22 mouse cellular contexts compared by ENCODE assay signal in the genomic region with DNA sequence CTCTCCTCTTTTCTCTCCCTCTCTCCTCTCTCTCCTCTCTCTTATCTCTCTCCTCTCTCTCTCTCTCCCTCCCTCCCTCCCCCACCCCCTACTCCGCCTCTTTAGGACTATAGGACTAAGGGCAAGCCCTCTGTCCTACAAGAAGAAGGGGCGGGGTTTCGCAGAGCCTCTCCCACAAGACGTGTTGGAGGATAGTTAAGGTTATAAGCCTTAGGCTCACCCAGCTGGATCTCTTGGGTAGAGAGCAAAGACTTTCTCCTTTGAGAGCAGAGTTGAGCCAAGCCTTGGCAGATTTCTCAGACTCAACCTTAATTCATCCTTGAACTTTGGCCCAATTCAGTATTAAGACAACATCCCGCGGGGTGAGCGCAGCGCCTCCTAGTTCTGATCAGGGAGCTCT. TPM values are rescaled to one million over a fixed set of nuclear protein-coding genes. Genes with fewer than 3 reads are reported as not detected.
DNase-seq lines count a peak whose midpoint lies in the region; ATAC-seq and TF ChIP-seq lines count a peak whose summit lies in the region.
"Had no signal": no experiment of that assay in that cellular context is flagged by ENCODE, and none has a peak within 500 bp of the region (broad histone marks: within the 10 kb centered on the region; RNA-seq: fewer than 3 reads in every experiment).

No protein-coding gene starts in this region.

- no peaks in the 10 kb centered on the region for H3K36me3 ChIP-seq in heart, embryonic 10.5 days
- H3K36me3 ChIP-seq in liver, embryonic 12.5 days, result no peaks in the 10 kb centered on the region
- H3K36me3 ChIP-seq in thymus, adult 2 months (ENCODE audit: control insufficient read depth, insufficient read depth, low read length), result no peaks in the 10 kb centered on the region
- H3K36me3 ChIP-seq: embryonic facial prominence, embryonic 12.5 days; forebrain, embryonic 12.5 days; hindbrain, embryonic 13.5 days; limb, embryonic 13.5 days; midbrain, embryonic 12.5 days had no signal

- H3K4me3 ChIP-seq in heart, embryonic 10.5 days, result no peak overlapping the region
- no peak overlapping the region for H3K4me3 ChIP-seq in liver, embryonic 12.5 days
- H3K4me3 ChIP-seq in thymus, adult 2 months (ENCODE audit: control insufficient read depth, insufficient read depth, low read length), result no peak overlapping the region
- H3K4me3 ChIP-seq: embryonic facial prominence, embryonic 12.5 days; forebrain, embryonic 12.5 days; hindbrain, embryonic 13.5 days; limb, embryonic 13.5 days; midbrain, embryonic 12.5 days had no signal

- peak; percentile 83 for DNase-seq in heart, embryonic 10.5 days (ENCODE audit: low spot score)
- no peak for DNase-seq in heart, adult 9 months (ENCODE audit: low spot score in 2 of 2)
- DNase-seq in ES-CJ7 (ENCODE audit: low read depth, low spot score) (peak; percentile 83), WW6 (ENCODE audit: low read depth, low spot score) (peak; percentile 53)
- no peak for DNase-seq in spleen, postnatal 36 days (ENCODE audit: low spot score in 2 of 2)
- no peak for DNase-seq in thymus, adult 2 months
- DNase-seq: cerebellum, adult 11 months; cerebellum, postnatal 10 days; kidney, adult 11 months; layer of hippocampus, adult 9-11 months; lung, adult 18-20 months; lung, postnatal 10 days; right cerebral cortex, postnatal 14 days; thymus, postnatal 14 days had no signal

- H3K4me1 ChIP-seq in heart, embryonic 10.5 days, result peaks cover 7% of the 10 kb centered on the region; the same call in 1 of the 2 replicates
- H3K4me1 ChIP-seq in liver, embryonic 12.5 days, result peaks cover 88% of the 10 kb centered on the region
- peaks cover 6% of the 10 kb centered on the region; the same call in 1 of the 2 replicates for H3K4me1 ChIP-seq in thymus, adult 2 months (replicated peaks; ENCODE audit: control insufficient read depth, insufficient read depth, low read length)
- H3K4me1 ChIP-seq: embryonic facial prominence, embryonic 12.5 days; midbrain, embryonic 12.5 days had no signal

- no peak for TF ChIP-seq POLR2A in thymus, adult 2 months (IDR thresholded peaks at IDR 0.05; ENCODE audit: control insufficient read depth, extremely low read depth, insufficient read depth, low read length, poor library complexity)

- no peak overlapping the region for H3K9ac ChIP-seq in liver, embryonic 12.5 days
- H3K9ac ChIP-seq: embryonic facial prominence, embryonic 12.5 days; forebrain, embryonic 12.5 days; hindbrain, embryonic 13.5 days; limb, embryonic 13.5 days; midbrain, embryonic 12.5 days had no signal

- H3K4me2 ChIP-seq in liver, embryonic 12.5 days, result peak overlapping the region; percentile 23
- H3K4me2 ChIP-seq: embryonic facial prominence, embryonic 12.5 days; forebrain, embryonic 12.5 days; hindbrain, embryonic 13.5 days; limb, embryonic 13.5 days; midbrain, embryonic 12.5 days had no signal

- H3K9me3 ChIP-seq in heart, embryonic 10.5 days, result no peaks in the 10 kb centered on the region
- no peaks in the 10 kb centered on the region for H3K9me3 ChIP-seq in liver, embryonic 12.5 days (replicated peaks)
- H3K9me3 ChIP-seq: embryonic facial prominence, embryonic 12.5 days; forebrain, embryonic 12.5 days; hindbrain, embryonic 13.5 days; limb, embryonic 13.5 days; midbrain, embryonic 12.5 days had no signal

- no peak for TF ChIP-seq CTCF in thymus, adult 2 months (IDR thresholded peaks at IDR 0.05; ENCODE audit: borderline replicate concordance, control insufficient read depth, extremely low read depth, insufficient read depth, low read length, poor library complexity)

- peak; percentile 24; the same call in 1 of the 2 replicates for ATAC-seq in liver, embryonic 12.5 days
- ATAC-seq: activated CD4-positive, CD25-positive, alpha-beta regulatory T cell, adult 4 months had no signal

- no peaks in the 10 kb centered on the region for H3K27me3 ChIP-seq in heart, embryonic 10.5 days (ENCODE audit: insufficient read depth, poor library complexity, severe bottlenecking)
- H3K27me3 ChIP-seq in liver, embryonic 12.5 days (replicated peaks), result no peaks in the 10 kb centered on the region
- H3K27me3 ChIP-seq in thymus, adult 2 months (ENCODE audit: control insufficient read depth, insufficient read depth, low read length), result no peaks in the 10 kb centered on the region
- H3K27me3 ChIP-seq: embryonic facial prominence, embryonic 12.5 days; forebrain, embryonic 12.5 days; hindbrain, embryonic 13.5 days; limb, embryonic 13.5 days; midbrain, embryonic 12.5 days had no signal

- H3K27ac ChIP-seq in heart, embryonic 10.5 days, result no peak overlapping the region
- H3K27ac ChIP-seq in liver, embryonic 12.5 days, result no peak overlapping the region
- H3K27ac ChIP-seq in thymus, adult 2 months (ENCODE audit: control insufficient read depth, insufficient read depth, low read length), result no peak overlapping the region
- H3K27ac ChIP-seq: embryonic facial prominence, embryonic 12.5 days; forebrain, embryonic 12.5 days; hindbrain, embryonic 13.5 days; kidney, postnatal 0 days; limb, embryonic 13.5 days; midbrain, embryonic 12.5 days had no signal

- 36% methylated on average over 8 of the region's 8 CpGs for WGBS in heart, embryonic 10.5 days
- 53% methylated on average over 8 of the region's 8 CpGs for WGBS in liver, embryonic 12.5 days (ENCODE audit: insufficient replicate concordance)
- 91% methylated on average over 8 of the region's 8 CpGs for WGBS in thymus, adult 2 months

RNA-seq across cellular contexts. Expression of gene Mrps36, which starts 4.2 kb away (rescaled TPM):
- polyA plus RNA-seq in heart, embryonic 10.5 days (2016; fragmentation: Nextera tagmentation; extraction: Ambion mirVana), result 202 and 238 TPM in 2 replicates
- polyA plus RNA-seq in liver, embryonic 12.5 days (2016; fragmentation: Nextera tagmentation; extraction: Ambion mirVana), result 174 and 179 TPM in 2 replicates
- 46.2 and 46.4 TPM in 2 replicates for polyA plus RNA-seq in thymus, adult 2 months (2012; rRNA removed)

RNA-seq across cellular contexts. Expression of gene Cdk7, which starts 17.9 kb away (rescaled TPM):
- polyA plus RNA-seq in heart, embryonic 10.5 days (2016; fragmentation: Nextera tagmentation; extraction: Ambion mirVana), result 86.2 and 106 TPM in 2 replicates
- polyA plus RNA-seq in liver, embryonic 12.5 days (2016; fragmentation: Nextera tagmentation; extraction: Ambion mirVana), result 60.1 TPM in 2 replicates
- 19.6 and 22.0 TPM in 2 replicates for polyA plus RNA-seq in thymus, adult 2 months (2012; rRNA removed)

RNA-seq across cellular contexts. Expression of gene Cenph, which starts 27.1 kb away (rescaled TPM):
- polyA plus RNA-seq in heart, embryonic 10.5 days (2016; fragmentation: Nextera tagmentation; extraction: Ambion mirVana), result 28.9 and 38.1 TPM in 2 replicates
- 45.3 and 47.4 TPM in 2 replicates for polyA plus RNA-seq in liver, embryonic 12.5 days (2016; fragmentation: Nextera tagmentation; extraction: Ambion mirVana)
- polyA plus RNA-seq in thymus, adult 2 months (2012; rRNA removed), result 4.0 and 5.6 TPM in 2 replicates

RNA-seq across cellular contexts. Expression of gene Ccnb1, which starts 37.7 kb away (rescaled TPM):
- polyA plus RNA-seq in heart, embryonic 10.5 days (2016; fragmentation: Nextera tagmentation; extraction: Ambion mirVana), result 295 and 306 TPM in 2 replicates
- polyA plus RNA-seq in liver, embryonic 12.5 days (2016; fragmentation: Nextera tagmentation; extraction: Ambion mirVana), result 284 and 289 TPM in 2 replicates
- 63.7 and 76.8 TPM in 2 replicates for polyA plus RNA-seq in thymus, adult 2 months (2012; rRNA removed)

Comparison
In these comparisons a context has a peak if more than half of its experiments do, and no peak if none do; other contexts are left out.
1. DNase-seq: peak in heart, embryonic 10.5 days (single experiment), ES-CJ7 (single experiment) and WW6 (single experiment); none in heart, adult 9 months (0 of 2), spleen, postnatal 36 days (0 of 2) and thymus, adult 2 months (single experiment).